Mouse (Mus musculus) heart, adult 11 months (tissue): ENCODE data around the gene Nbea.

ENCODE experiments used
- DNase-seq: peaks from one replicate; pipeline ENCODE4 v3.0.0; 2022

Gene Nbea

DNA sequence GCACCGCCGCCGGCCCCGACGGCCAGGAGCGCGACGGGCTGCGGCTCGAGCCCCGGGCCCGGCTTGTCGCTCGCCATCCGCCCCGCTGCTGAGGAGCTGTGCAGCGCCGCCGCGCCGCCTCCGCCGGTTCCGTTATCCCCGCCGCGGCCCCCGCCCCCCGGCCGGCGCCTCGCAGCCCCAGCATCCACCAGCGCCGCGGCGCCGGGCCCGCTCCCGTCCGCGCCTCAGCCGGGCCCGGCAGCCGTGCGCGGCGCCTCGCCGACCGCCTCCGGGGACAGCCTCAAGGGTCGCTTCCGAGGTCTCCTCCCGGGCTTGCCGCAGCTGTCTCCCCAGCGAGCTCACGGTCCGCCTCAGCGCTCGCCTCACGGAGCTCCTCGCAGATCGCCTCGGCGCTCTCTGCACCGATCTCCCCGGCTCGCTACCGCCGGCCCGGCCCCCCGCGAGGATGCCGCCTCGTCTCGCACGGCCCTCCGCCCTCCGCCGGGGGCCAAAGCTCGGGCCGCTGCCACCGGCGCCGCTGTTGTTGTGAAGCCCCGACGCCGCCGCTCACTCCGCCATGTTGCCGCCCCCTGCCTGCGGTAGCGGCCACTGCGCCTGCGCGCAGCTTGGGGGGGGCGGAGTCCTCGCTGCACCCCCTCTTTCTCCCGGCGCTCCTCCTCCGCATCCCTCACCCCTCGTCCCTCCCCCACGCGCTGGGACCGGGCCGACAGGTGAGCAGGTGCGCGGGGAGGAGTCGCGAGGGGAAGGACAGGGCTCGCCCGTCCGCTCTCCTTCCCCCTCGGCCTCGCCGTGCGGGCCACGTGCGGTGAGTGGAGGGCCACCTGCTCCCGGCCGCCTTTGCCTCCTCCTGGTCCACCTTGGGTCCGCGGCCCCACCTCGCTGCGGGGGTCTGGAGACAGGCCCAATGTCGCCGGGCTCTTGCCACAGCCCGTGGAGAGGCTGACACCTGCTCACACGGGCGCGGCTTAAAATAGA lies at the start of gene Nbea:
Gene Nbea (minus strand): TSS at position 543 of the 975 bp plus-strand sequence.
- peak; percentile 99 for DNase-seq

DNA sequence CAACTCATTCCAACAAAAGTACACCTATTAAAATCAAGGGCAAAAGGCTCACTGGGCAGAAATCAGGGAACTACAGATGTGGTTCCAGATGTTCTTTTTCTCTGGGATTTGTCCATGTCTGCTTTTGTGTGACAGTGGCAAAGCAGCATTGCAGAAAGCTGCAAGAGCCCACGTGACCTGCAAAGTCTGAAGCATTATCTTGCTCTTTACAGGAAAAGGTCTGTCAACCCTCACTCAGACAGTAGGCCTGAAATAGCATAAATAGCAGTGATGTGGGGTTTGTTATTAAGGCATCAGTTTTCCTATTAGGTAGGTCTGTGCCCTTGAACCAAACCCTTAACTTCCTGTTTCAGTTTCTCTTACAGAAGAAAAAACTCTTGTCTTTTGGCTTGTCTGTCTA lies 45.8 kb upstream of the Nbea start:
- no peak for DNase-seq

DNA sequence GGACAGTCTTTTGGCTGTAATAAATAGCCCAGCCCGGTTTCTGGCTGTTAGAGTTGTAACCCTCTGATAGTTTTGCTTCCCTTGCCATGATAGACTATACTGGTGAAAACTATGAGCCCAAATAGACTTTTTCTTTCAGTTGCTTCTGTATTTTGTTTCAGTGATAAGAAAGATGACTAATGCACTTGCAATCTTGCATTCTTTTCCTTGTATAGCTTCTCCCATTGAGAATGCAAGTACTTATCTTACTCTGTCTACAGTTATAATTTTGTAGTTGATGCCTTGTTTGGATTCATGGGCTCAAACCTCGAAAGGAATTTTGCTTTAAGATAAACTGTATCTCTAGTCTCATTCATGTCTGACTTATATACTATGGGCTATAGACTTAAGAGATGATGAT lies 32.5 kb upstream of the Nbea start:
- DNase-seq: no peak

DNA sequence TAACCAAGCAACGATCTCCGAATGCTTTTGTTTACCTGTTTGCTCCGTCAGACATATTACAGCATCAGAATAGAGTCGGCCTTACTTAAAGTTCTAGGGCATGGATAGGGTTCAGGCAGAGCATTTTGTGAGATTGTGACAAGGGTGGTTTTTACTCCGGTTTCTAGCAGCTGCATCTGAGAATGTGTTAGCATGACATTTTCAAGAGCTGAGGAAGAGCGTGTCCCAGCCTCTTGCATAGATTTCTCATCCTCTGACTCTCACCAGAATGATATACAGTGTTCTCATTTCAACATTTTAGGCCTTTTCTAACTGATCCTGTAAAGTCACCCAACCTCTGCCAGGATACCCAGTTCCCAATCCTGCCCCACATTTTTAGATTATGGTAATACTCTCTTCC lies 20.5 kb upstream of the Nbea start:
- DNase-seq: no peak

DNA sequence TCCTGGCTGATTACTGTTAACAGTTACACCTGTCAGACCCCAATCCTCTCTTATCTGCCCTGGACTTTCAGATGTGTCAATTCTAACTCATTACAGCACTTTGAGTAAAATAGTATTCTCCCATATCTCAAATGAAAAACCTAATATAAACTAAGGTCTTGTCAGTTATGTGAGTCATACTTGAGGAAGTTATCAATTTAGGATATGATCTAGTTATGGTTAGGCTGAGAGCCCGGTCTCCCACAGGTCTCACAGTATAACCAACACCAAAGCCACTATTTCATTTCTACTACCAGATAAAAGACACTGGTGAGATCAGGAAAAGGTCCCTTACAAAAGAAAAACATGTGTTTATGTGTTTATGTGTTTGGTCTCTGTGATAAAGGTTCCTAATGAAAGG lies 4.7 kb upstream of the Nbea start:
- DNase-seq: no peak

DNA sequence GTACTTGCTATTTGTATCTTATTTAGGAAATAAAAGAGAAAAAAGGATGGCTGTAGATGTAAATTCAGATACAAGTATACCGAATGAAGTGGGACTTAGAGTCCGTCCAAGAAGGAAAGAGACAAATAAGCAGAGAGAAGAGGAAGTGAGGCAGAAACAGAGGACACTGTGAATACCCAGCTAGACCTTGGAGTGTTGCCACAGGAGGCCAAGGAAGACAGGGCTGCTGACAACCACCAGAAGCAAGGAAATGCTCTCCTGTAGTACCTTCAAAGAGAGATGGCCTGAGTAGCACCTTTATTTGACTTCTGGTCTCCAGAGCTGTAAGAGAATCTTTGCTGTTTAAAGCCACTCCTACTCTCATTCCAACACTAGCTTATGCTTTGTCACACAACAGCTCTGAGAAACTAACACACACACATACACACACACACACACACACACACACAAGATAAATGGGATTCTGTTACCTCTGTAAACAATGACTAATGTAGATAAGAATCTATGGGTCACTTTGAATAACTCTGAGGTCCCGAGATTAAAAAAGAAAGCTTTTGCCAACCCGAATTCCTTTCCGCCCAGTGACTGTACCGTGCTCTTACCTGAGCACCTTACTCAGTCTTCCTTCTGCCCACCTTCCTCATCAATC lies 3.8 kb upstream of the Nbea start:
- no peak for DNase-seq

DNA sequence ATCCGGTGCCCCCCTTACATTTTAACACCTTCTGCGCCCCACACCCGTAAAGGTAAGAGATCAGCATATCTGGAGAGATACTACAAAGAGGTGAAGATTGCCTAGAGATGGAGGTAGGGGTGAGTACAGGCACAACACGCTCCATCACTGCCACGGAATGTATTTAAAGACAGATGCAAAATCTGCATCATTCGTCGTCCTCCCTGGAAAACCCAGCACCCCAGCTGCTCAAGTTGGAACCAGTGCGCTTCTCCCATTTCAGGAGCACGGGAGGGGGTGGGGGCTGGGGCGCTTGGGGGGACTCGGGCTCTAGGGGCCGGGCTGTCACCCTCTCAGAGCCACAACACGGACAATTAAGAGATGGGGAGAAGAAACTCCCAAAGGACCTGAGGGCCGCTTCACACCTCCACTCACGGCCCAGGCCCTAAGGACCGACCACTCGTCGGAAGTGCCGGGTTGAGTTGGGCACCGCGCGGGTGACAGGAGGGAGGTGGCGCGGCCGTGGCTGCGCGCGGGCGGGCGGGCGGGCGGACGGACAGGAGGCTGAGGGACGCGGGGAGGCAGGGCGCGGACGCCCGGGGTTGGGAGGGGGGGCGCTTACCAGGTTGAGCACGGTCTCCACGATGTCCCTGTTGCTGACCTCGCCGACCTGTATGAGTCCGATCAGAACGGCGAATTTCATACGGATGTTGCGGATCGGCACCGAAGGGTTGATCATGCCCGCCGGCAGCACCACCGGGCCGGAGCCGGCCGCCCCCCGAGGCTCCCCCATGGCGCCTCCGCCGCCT lies 936 bp downstream of the Nbea start:
- DNase-seq: peak; percentile 89

DNA sequence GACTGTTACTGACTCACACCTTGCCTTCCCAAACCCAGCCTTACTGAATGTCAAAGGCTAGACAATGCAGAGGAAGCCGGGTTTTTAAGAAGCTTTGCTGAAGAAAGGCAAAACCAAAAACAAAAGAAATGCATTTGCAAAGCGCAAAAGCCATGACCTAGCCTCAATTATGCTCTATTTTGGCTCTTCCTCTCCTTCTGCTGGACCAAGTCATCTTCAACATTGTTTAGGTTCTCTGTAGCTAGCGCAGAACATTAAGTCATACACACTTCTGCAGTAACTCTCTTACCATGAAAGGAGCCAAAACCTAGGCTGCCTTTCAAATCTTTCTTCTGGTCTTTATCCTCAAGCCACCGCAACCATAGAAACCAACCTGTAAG lies 1.5 kb downstream of the Nbea start:
- no peak for DNase-seq

DNA sequence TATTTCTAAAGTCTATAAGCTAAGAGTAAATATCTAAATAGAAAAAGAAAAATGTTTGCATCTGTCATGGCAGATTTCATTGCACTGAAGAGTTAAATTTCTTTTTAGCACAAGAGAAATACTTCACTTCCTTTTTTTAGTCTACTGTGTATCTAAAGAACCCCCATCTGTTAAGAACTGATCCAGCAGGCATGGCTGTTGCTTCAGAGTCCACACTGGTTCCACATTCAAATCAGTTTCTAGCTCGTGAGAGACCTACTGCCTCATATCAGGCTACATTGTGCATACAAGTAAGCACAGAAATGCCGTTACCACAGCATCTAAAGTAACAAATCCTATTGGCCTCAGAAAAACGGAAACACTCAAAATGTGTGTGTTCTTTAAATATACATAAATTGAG lies 2.5 kb downstream of the Nbea start:
- DNase-seq: no peak

DNA sequence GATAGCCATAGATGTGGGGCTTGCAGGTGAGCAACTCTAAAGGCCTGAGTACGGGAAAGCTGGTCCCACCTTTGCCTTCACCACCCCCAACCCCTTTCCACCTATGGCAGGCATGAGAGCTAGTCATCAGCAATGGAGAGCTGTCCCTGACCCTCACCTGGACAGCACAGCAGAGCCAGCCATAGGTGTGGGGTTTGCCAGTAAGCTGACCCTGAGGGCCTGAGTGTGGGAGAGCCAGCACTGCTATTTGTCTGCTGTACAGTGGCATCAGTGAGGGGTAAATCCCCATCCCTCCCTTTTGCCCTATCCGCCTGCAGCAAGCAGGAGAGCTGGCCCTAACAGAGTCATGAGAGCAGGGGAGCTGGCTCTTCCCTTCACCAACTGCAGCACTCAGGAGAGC lies 25.6 kb downstream of the Nbea start:
- no peak for DNase-seq

DNA sequence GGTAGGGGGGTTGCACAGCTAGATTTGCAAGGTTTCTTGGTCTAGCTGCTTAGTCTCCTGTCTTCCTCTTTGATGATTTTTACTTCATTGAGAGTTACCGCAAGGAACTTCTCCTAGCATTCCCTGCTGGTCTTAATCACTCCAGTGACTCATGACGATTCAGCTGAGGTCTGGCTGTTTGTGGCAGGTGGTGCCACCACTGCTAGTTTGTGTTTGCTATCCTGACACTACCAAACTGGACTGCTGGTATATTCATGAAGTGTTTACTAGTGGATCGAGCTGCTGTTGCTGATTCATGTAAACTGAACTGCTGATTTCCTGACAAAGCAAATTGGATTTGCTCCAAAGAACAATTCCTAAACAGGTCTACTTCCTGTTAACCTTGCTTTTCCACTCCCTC lies 56.8 kb downstream of the Nbea start:
- no peak for DNase-seq

DNA sequence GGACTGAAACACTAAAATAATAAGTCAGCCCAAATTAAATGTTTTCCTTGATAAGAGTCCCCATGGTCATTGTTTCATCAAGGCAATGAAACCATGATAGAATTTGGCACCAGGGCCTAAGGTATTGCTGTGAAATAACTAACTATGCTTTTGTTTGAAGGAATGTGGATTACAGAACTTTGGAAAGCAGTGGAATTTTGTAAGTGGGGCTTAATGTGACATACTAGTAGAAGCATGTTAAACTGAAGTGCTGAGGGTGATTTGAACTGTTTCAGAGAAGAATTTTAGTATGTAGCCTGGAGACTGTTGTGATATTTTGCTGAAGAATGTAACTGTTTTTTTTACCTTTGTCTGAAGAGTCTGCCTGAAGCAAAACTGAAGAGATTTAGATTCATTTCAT lies 66.9 kb downstream of the Nbea start:
- DNase-seq: no peak

DNA sequence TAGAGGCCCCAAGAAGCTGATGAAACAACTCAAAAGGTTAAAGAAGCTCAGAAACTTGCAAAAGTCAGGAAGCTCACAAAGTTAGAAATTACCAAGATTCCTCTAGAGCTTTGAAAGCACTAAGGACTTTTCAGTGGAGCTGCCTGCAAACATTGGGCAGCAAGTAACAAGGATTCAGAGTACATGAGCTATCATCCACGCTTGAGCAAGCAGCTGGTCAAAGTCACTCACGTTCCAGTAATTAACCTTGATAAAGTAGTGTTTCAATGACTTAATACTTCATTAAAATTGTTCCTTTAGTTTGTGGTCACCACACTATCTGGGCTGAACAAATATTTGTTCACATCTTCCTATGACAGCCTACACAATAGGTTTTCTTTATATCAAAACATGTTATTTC lies 75.4 kb downstream of the Nbea start:
- no peak for DNase-seq

DNA sequence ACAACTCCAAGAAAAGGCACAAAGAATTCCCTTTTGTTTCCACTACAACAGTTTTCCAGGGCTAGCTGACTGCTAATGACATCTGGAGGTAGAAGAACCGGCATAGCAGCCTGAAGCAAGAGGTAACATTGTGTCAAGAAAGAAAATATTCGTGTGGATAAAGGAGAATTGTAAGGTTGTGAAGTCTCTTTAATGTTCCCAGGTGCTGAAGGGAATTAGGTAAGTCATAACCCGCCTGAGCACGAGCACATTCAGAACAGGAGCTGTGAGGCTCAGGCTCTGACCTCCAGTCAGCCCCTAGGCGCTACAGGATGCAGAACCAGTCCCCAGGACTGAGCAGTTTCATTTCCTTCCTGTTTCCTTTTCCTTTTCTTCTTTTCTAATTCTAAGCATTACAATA lies 86.4 kb downstream of the Nbea start:
- DNase-seq: no peak

DNA sequence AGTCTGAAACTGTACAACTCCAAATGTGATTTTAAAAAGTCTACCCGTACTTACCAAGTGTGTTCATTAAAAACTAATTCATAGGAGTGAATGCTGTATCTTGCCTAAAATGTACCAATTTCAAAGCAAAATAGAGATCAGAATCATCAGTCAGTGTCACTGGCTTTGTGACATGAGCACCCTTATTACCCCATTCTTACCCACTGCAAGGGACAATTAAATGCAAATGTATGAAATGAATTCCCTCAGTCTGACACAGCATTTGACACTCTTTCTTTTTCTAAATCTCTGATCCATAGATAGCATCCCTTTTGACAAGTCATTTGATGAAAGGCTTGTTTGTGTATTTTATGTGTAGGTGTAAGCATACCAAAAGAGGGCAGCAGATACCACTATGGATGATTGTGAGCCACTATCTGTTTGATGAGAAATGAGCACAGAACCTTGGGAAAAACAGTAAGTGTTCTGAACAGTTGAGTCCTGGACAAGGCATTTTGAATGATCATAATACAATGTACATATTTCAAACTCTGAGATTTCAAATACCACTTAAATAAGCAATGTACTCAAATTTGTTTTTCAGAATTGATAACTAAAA lies 104.4 kb downstream of the Nbea start:
- no peak for DNase-seq

DNA sequence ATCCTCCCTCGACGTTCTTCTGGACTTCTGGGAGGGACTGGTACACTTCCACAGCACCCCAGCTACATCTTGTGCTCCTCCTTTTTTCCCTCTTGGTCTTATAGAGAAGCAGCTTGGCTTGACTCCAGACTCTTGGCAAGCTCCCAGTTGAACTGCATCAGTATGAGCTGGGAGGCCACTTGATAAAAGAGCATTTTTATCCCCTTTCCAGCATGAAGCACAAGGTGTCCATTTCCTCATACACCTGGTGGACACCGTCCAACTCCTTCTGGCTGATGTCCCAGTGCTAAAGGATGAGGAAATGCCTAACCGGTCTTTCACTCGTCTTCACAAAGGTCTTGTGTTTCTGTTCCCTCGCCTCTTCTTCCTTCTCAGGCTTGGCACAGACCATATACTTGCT lies 115.7 kb downstream of the Nbea start:
- DNase-seq: no peak

DNA sequence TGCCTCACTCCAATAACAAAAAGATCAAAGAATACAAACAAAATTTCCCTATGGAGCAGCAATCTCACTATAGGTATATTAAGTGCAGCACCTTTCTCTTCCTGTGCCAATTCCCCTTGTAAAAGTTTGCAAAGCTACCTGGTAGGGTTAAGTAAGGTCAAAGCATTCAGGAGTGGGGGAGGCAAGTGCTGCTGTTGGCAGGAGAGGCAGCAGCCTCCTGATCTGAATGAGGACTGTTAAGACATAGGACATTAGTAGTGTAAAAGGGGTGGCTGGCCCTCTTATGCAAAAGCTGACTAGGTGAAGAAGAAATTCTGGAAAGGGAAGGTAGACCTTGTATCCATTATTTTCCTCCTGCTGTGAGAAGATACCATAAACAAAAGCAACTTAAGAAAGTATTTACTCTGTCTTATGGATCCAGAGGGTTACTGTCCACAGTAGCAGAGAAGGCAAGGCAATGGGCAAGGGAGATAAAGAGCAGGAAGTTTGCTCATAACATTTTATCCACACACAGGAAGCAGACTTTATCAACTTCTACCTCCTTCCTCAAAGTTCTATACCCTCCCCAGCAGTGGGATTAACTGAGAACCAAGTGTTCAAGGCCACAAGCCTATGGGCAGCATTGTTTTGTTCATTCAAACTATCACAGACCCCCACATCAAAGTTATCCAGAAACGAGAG lies 117.0 kb downstream of the Nbea start:
- peak; percentile 69 for DNase-seq

DNA sequence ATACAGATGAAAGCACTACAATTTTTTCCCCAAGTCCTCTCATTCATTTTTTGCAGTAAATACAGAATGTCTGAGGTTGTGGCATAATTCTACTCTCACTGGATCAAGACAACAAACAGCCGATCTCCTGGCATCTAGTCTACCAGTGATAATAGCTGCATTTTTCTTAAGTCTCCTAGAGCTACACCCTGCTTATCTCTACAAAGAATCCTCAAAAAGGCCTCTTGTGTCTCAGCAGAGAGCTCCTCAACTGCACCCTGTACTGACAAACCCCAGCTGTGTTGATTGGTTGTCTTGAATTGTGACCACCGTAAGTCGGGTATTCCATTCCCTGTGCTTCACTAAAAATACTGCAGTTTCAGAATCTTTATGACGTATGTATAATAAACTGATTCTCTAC lies 118.3 kb downstream of the Nbea start:
- DNase-seq: no peak

DNA sequence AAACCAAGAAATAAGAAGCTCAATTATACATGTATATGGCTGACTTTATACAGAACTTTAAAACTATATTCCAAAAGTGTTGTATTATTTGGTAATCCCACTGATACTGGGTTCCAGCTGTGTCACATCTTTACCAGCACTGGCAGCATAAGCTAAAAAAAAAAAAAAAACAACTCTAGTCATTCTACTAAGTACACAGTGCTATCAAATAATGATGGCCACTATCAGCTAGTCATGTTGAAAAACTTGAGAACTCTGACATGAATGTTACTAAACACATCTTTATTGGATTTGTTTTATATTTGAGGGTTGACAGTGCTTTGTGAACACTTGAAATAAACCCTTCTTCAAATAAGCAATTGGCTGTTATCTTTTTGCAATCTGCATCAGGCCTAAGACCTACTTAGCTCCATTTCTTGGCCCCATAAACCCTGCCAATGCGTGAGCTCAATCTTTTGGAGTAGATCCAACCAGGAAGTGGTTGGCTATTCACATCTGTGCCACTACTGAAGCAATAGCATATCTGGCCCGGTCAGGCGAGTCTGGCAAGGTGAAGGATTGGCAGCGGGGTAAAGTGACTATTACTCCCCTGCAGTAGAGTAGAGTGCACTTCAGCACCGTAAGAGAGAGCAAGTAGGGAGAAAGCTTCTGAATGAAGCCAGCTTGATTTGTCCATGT lies 137.7 kb downstream of the Nbea start:
- peak; percentile 87 for DNase-seq

DNA sequence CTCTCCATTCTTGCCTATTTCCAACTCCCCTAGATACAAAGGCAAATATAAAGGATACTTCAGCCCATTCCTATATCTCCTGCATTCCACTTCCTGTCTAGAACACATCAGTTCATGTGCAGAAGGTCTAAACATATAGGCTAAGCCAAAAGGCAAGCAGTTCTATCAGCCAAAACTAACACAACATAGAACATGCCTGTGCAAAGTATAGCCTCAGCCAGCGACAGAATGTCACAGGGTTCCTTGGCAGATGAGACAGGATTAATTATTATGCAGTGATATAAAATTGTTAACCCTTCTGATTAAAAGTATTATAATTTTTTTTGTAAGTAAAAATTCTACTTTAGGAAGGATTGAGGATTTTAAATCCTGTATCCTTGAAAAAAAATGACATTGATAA lies 140.4 kb downstream of the Nbea start:
- DNase-seq: no peak

DNA sequence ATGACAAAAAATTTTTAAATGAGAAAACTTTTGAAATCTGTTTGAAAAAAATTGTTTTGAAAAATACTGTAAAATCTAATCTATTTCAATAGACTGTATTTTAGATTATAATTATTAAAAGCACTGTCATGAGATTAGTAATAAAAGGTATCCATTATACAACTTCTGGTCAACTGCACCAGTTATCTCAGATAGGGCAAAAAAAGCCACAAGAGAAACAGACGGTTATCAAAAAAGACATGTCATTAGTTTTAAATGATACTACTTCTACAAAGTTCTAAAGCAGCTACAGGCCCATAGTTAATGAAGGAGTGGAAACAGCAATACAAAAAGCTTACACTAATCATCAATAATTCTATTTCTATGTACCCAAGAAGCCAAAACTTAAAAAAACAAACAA lies 144.0 kb downstream of the Nbea start:
- DNase-seq: no peak

DNA sequence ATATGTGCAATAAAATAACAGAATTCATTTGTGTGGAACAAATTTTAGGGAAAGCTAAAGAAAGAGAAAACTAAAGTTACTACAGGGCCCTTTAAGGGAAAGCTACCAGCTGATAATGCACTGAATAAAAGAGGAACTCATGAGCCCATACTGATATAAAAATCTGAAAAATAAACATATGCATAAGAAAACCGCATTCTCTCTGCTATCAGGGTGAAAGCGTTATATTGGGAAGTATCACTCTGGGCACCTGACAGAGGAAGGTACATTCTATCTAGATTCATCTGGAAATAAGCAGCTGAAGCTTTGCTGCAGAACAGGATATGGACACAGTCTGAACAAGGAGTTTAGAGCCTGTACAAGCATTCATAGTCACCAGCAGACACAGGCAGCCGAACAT lies 148.9 kb downstream of the Nbea start:
- DNase-seq: no peak
